Mouse (Mus musculus) forebrain, embryonic 16.5 days (tissue): ENCODE measurements around the gene Slc25a43. TPM values are rescaled to one million over a fixed set of nuclear protein-coding genes. Genes with fewer than 3 reads are reported as not detected.
A peak's percentile ranks its signal among the peaks of the same experiment; 100 is the strongest.

Experiments used
- ATAC-seq: fragments of 200-750 bp; cut with Nextera tagmentation; 2 replicates; pipeline ENCODE4 v1.8.0; 2017; ENCODE audit warnings: mild to moderate bottlenecking, moderate library complexity
- H3K27ac ChIP-seq: fragments of 300-500 bp; sonication (generic); 2 replicates; pipeline ENCODE4 v1.5.1; 2014; ENCODE audit warnings: low read length, control low read depth
- H3K27me3 ChIP-seq: fragments of 300-500 bp; sonication (generic); replicated peaks from 2 replicates; pipeline ENCODE4 v1.6.1; 2014; ENCODE audit warnings: low read length; ENCODE audit not compliant: control insufficient read depth, insufficient read depth
- H3K36me3 ChIP-seq: fragments of 300-500 bp; sonication (generic); 2 replicates; pipeline ENCODE4 v1.6.1; 2014; ENCODE audit not compliant: control insufficient read depth, insufficient read depth
- H3K4me1 ChIP-seq: fragments of 300-500 bp; sonication (generic); replicated peaks from 2 replicates; pipeline ENCODE4 v1.6.1; 2014; ENCODE audit warnings: low read length; ENCODE audit not compliant: control insufficient read depth, insufficient read depth
- H3K4me2 ChIP-seq: fragments of 300-500 bp; sonication (generic); 2 replicates; pipeline ENCODE4 v1.6.1; 2014; ENCODE audit warnings: mild to moderate bottlenecking, low read length, control low read depth
- H3K4me3 ChIP-seq: fragments of 300-500 bp; sonication (generic); replicated peaks from 2 replicates; pipeline ENCODE4 v1.5.1; 2014; ENCODE audit warnings: mild to moderate bottlenecking, low read length, control low read depth
- H3K9ac ChIP-seq: fragments of 300-500 bp; sonication (generic); replicated peaks from 2 replicates; pipeline ENCODE4 v1.6.1; 2014; ENCODE audit warnings: low read depth, low read length, control low read depth
- H3K9me3 ChIP-seq: fragments of 300-500 bp; sonication (generic); 2 replicates; pipeline ENCODE4 v1.6.1; 2016; ENCODE audit warnings: low read length; ENCODE audit not compliant: control insufficient read depth
- WGBS: fragments of 180-500 bp; shearing (Covaris S2); extraction: QIAGEN DNeasy Blood & Tissue Kit; methylation state at CpG from one replicate; pipeline ENCODE4 v1.1.7; 2014; 5-methylcytosine and 5-hydroxymethylcytosine counted together
- polyA plus RNA-seq: library from polyadenylated mRNA; unstranded; fragments of >200 nt; fragmentation: Nextera tagmentation; extraction: Ambion mirVana; gene quantifications from 2 replicates; pipeline ENCODE4 v1.2.1, GENCODE M21; 2015

Slc25a43 gene
- polyA plus RNA-seq, 1 experiment from 2014 or later: 0.70 TPM

GRCm38 (mm10) chrX:36799131-36799879, 55.8 kb downstream of the Slc25a43 start:
- H3K36me3 ChIP-seq: 0 out of 2 replicates have a peak, but pooled peaks cover 2% of the 10 kb centered on the region
- WGBS: 55% methylated on average over 6 of the region's 6 CpGs
- no peak overlapping the region for H3K9ac ChIP-seq
- no peak for ATAC-seq
- no peak overlapping the region for H3K4me3 ChIP-seq
- no peak overlapping the region for H3K4me2 ChIP-seq
- no peaks in the 10 kb centered on the region for H3K9me3 ChIP-seq
- H3K27ac ChIP-seq: no peak overlapping the region
- no peaks in the 10 kb centered on the region for H3K27me3 ChIP-seq
- H3K4me1 ChIP-seq: no peaks in the 10 kb centered on the region

DNA sequence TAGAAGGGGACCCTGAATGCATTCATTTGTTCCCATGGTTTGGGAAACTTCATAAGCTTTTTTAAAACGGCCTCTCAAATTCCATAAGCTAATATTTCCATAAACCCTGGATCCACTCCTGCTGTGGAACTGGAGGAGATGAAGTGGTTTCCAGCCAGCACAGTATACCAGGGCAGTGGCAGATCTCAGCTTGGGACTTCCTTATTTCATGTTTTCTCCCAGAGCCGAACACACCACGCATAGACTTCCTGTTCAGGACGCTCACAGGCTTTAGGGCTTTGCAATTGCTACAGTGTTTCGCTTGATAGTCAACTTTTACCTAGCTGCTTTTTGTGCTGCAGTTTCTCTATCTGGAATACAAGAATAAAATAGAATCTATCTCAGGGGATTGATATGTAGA, 59.7 kb downstream of the Slc25a43 start:
- Histone ChIP-seq H3K27me3 (no peaks in the 10 kb centered on the region), H3K36me3 (no peaks in the 10 kb centered on the region), H3K9me3 (no peaks in the 10 kb centered on the region), H3K27ac (no peak overlapping the region), H3K4me2 (no peak overlapping the region), H3K4me1 (peaks cover 4% of the 10 kb centered on the region), H3K4me3 (no peak overlapping the region), H3K9ac (no peak overlapping the region)
- 90% methylated on average over 5 of the region's 5 CpGs for WGBS
- no peak for ATAC-seq

DNA sequence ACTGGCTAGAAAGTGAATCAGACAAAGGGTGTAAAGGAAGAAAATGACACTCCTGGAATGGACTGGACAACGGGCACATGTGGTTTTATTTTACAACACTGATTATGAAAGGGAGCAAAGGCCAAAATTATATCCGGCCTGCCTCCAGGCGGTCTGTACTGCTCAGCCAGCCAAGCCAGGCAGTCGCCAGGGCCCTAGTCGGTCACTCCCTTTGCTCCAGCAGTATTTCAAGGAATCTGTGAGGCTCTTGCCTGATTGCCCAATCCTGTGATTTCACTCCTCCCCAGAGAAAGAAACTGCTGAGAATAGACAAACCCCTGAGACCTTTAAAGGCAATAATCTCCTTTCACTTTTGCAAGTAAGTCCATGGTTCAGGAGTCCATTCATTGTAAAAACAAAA, 60.7 kb downstream of the Slc25a43 start:
- Histone ChIP-seq H3K4me2 (no peak overlapping the region), H3K27ac (no peak overlapping the region), H3K4me3 (no peak overlapping the region), H3K9ac (no peak overlapping the region), H3K27me3 (no peaks in the 10 kb centered on the region), H3K4me1 (peaks cover 4% of the 10 kb centered on the region), H3K36me3 (no peaks in the 10 kb centered on the region), H3K9me3 (no peaks in the 10 kb centered on the region)
- WGBS: 78% methylated on average over 5 of the region's 5 CpGs
- ATAC-seq: no peak

GRCm38 (mm10) chrX:36805466-36806235, 62.2 kb downstream of the Slc25a43 start:
- H3K9me3 ChIP-seq: no peaks in the 10 kb centered on the region
- H3K9ac ChIP-seq: no peak overlapping the region
- no peak for ATAC-seq
- no peak overlapping the region for H3K4me3 ChIP-seq
- no peak overlapping the region for H3K27ac ChIP-seq
- H3K4me2 ChIP-seq: no peak overlapping the region
- H3K27me3 ChIP-seq: no peaks in the 10 kb centered on the region
- no peaks in the 10 kb centered on the region for H3K36me3 ChIP-seq
- WGBS: 42% methylated on average over 5 of the region's 5 CpGs
- peaks cover 4% of the 10 kb centered on the region for H3K4me1 ChIP-seq

GRCm38 (mm10) chrX:36807360-36808317, 64.2 kb downstream of the Slc25a43 start:
- H3K4me2 ChIP-seq: peak overlapping the region; percentile 52
- H3K4me3 ChIP-seq: peak overlapping the region; percentile 45
- WGBS: 20% methylated on average over 43 of the region's 45 CpGs
- H3K4me1 ChIP-seq: peaks cover 4% of the 10 kb centered on the region
- peak overlapping the region; percentile 79 for H3K27ac ChIP-seq
- H3K36me3 ChIP-seq: no peaks in the 10 kb centered on the region
- no peaks in the 10 kb centered on the region for H3K9me3 ChIP-seq
- peak; percentile 93 for ATAC-seq
- no peaks in the 10 kb centered on the region for H3K27me3 ChIP-seq
- H3K9ac ChIP-seq: peak overlapping the region; percentile 52

GRCm38 (mm10) chrX:36808318-36808683, 64.8 kb downstream of the Slc25a43 start:
- ATAC-seq: peak; percentile 32
- Histone ChIP-seq H3K9ac (no peak overlapping the region; the same call in 1 of the 2 replicates), H3K4me1 (peaks cover 4% of the 10 kb centered on the region), H3K9me3 (no peaks in the 10 kb centered on the region), H3K36me3 (no peaks in the 10 kb centered on the region), H3K4me3 (peak overlapping the region; percentile 45), H3K4me2 (peak overlapping the region; percentile 52), H3K27me3 (no peaks in the 10 kb centered on the region), H3K27ac (peak overlapping the region; percentile 79)
- WGBS: 69% methylated on average over 6 of the region's 6 CpGs

DNA sequence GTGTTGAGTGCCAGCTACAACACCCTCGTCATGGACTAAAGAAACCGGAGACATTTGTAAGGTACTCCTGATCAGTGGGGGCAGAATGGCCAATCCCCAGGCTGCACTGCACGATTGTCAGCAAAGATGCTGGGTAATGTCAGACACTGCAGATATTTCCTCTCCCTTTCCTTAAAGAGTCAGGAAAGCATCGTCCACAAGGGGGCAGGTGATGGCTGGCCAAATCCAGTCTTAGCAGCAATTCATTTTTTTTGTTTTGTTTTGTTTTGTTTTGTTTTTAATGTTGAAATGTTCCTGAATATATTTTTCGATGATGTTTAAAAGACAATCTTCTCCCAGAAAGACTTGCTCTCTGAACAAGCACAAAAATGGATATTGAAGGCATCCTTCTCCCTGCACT, 67.9 kb downstream of the Slc25a43 start:
- Histone ChIP-seq H3K27ac (no peak overlapping the region), H3K9me3 (no peaks in the 10 kb centered on the region), H3K4me2 (no peak overlapping the region), H3K27me3 (no peaks in the 10 kb centered on the region), H3K36me3 (no peaks in the 10 kb centered on the region), H3K4me1 (peaks cover 5% of the 10 kb centered on the region), H3K4me3 (no peak overlapping the region), H3K9ac (no peak overlapping the region)
- WGBS: 46% methylated on average over 5 of the region's 5 CpGs
- ATAC-seq: no peak

GRCm38 (mm10) chrX:36814161-36814836, 70.8 kb downstream of the Slc25a43 start:
- no peaks in the 10 kb centered on the region for H3K36me3 ChIP-seq
- no peak overlapping the region for H3K27ac ChIP-seq
- H3K4me1 ChIP-seq: peaks cover 10% of the 10 kb centered on the region; the same call in 1 of the 2 replicates
- H3K27me3 ChIP-seq: no peaks in the 10 kb centered on the region
- no peaks in the 10 kb centered on the region for H3K9me3 ChIP-seq
- no peak overlapping the region for H3K9ac ChIP-seq
- H3K4me2 ChIP-seq: no peak overlapping the region
- no peak overlapping the region for H3K4me3 ChIP-seq
- 68% methylated on average over 8 of the region's 8 CpGs for WGBS
- ATAC-seq: no peak
